Mouse (Mus musculus) embryonic fibroblast, embryonic 13.5 days (primary cell): ENCODE results near the gene Ap2a1.

ENCODE experiments used
- CTCF ChIP-seq: IDR thresholded peaks from 2 replicates; pipeline ENCODE4 v1.5.1; 2011; ENCODE audit warnings: mild to moderate bottlenecking, control low read depth, low read length, moderate library complexity, borderline replicate concordance; ENCODE audit not compliant: insufficient read depth
- POLR2A ChIP-seq: IDR thresholded peaks from 2 replicates; pipeline ENCODE4 v1.6.1; 2011; ENCODE audit warnings: low read depth, mild to moderate bottlenecking, control low read depth, low read length, moderate library complexity

DNA sequence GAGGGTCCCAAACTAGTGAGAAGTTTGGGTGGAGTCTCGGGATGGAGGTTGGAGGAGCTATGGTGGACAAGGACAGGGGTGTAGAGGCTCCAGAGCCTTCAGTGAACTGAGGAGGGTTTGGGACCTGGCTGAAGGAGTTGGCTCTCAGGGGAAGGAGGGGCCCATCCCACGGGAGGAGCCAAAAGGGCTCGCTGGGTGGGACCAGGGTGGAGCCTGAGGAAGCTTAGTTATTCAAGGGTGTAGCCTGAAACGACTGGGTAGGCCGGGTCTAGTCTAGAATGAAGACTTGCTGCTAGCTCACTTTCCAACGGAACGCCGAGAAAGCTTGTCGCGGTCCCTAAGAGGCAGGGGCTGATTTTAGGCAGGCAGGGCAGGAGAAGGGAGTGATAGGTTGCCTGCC, 22.7 kb upstream of the Ap2a1 start:
- no peak for TF ChIP-seq CTCF
- TF ChIP-seq POLR2A = peak; percentile 83
